Mouse (Mus musculus): ENCODE results near the gene Gadd45gip1.

The Gadd45gip1 gene

DNA sequence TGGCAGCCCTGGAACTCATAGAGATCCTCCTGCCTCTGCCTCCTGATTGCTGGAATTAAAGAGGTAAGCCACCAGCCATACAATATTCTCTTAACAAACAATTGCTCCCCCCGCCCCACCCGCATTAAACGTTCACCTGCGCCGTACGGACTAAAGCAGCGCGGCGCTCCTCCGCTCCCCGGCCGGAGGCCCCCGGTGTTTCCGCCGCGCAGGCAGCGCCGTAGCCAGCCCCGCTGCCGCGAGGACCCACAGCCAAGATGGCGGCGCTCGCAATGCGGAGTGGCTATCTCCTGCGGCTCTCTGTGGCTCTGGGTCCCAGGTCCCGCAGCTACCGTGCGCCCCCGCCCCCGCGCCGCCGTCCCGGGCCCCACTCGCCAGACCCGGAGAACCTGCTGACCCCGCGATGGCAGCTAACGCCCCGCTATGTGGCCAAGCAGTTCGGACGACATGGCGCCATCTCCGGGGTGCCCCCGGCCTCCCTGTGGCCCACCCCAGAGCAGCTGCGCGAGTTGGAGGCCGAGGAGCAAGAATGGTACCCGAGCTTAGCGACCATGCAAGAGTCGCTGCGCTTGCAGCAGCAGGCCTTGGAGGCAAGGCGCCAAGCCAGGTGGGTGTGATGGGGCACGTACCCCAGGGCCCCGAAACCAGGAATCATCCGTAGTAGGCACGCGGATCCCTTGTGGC lies 854 bp downstream of the Gadd45gip1 start:
- DNase-seq (ENCODE audit: low spot score), result peak; percentile 81

DNA sequence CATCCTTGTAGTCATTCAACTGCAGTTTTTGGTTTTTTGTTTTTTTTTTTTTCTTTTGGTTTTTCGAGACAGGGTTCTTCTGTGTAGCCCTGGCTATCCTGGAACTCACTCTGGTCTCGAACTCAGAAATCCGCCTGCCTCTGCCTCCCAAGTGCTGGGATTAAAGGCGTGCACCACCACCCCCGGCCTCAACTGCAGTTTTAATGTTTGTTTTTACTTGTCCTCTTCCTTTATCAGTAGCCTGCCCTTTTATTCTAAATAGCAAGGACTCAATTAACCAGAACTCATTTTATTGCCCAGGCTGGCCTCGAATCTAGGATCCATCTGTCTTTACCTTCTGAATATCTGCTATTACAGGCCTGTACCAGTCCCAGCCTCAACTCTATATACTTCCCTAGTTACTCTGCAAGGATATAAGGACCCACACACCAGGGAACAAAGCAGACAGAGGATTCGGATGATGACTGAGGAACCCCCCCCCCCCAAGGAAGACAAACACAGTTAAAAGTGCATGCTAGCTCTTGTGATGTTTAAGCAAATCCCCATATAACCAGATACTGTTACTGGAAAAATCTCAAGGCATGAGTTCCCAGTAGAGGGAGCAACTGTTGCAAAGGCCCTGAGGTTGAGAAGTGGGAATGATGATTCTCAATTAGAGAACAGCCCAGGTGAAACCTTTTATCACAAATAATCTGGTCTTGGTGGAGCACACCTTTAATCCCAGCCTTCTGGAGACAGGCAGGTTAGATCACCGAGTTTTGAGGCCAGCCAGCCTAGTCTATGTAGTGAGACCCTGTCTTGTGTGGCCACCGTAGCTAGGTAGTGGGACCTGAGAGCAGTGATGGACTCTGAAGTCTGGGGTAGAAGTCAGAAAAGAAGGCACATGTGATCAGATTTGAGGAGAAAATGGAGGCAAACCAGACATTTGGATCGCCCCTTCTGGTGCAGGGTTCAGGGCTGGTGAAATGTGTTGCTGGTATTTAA lies 1.7 kb downstream of the Gadd45gip1 start:
- DNase-seq (ENCODE audit: low spot score), result no peak

DNA sequence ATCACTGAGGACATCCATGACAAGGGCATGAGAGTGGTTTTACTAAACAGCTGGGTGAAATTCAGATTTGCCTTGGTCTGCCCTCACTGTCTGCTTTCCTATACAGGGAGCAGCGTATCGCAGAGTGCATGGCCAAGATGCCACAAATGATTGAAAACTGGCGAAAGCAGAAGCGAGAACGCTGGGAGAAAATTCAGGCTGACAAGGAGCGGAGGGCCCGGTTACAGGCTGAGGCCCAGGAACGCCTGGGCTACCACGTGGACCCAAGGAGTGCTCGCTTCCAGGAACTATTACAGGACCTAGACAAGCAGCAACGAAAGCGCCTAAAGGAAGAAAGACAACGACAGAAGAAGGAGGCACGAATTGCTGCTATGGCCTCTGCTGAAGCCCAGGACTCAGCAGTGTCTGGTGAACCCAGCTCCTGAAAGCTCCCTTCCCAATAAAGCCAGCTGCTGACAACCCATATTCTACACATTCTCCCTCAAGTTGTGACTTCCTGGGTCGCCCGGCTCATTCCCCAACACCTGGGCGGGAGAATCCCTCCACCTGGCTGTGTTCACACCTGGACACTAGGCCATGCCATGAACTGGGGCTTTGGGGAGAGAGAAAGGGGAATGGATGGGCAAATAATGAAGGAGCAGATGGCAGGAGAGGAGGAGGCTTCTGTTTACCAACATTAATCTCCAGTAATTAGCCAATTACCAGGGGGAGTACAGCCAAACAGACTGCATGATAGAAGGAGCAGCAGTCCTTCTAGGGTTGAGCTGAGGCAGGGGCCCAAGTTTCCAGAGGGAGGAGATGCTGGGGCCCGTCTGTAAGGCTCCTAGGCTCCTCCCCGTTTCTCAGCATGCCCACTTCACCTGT lies 2.9 kb downstream of the Gadd45gip1 start:
- DNase-seq (ENCODE audit: low spot score), result no peak

DNA sequence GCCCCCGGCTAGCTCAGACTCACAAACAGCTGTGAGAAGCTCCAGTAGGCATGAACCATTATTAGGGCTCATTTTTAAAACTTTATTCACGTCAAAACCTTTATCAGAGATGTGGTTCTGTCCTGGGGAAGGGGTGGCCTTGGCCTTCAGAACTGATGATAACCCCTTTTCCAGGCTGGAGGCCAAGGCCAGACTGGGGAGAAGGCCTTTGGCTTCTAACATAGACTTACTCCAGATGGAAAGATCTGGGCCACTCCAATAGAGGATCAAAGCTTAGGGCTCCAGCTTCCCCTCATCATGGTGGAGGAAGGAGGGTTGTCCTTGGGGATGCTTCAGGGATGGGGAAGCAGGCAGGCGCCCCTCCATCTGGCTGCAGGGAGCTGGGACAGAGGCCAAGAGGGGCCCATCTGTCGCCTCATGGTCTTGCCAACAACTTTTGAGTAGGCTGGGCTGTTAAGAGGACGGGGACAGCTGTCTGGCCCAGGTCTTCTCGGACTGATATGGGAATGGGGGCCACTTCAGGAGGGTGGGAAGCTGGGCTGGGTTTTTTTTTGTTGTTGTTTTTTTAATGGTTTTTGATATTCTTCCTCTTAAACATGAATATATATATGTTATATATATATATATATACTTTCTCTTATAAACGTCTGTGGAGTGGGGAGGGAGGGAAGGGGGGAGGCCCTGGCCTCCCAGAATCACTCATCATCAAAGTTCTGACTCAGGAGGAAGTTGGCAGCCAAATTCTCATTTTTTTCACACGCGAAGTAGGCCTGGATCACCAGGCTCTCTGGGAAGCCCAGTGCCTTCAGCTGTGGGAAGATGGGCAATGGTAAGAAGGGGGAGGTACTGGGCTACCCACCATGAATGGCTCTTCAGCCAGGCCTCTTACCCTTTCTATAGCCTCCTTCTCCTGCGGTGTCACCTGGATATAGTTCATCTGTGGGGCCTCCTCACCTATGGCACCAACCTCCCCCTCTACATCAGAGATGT lies 3.8 kb downstream of the Gadd45gip1 start:
- no peak for DNase-seq (ENCODE audit: low spot score)

DNA sequence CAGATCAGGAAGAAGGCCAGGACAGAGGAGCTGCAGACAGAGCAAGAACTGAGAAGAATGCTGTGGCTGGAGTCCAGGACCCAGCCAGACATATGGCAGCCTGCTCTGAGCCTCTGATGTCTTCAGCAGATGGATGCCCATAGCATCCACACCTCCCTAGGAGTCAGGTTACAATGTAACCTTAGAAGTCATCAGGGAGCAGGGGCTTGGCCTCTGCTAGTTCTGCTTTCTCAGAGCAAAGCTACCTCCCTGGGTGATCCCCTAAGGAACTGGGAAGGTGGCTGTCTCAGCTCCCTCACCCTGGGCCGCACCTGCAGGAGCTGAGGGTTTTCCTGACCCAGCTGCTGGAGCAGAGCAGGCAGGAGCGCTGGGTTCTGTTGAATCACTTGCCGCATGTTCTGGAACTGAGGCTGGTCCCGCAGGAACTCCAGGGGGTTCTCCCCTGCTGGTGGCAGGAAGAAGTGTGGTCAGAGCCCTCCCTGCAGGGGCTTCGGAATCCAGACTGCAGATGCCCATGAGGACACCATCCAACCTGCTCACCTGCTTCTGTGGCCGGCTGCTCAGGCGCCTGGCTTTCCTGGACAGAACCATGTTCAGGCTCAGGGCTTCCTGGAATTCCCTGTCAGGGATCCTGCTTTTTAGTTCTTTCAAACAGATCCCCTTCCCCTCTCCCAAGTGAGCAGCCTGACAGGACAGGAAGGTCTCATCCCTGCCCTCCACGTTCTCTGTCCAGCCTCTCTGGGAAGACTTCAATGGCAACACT lies 6.0 kb downstream of the Gadd45gip1 start:
- DNase-seq (ENCODE audit: low spot score), result no peak

DNA sequence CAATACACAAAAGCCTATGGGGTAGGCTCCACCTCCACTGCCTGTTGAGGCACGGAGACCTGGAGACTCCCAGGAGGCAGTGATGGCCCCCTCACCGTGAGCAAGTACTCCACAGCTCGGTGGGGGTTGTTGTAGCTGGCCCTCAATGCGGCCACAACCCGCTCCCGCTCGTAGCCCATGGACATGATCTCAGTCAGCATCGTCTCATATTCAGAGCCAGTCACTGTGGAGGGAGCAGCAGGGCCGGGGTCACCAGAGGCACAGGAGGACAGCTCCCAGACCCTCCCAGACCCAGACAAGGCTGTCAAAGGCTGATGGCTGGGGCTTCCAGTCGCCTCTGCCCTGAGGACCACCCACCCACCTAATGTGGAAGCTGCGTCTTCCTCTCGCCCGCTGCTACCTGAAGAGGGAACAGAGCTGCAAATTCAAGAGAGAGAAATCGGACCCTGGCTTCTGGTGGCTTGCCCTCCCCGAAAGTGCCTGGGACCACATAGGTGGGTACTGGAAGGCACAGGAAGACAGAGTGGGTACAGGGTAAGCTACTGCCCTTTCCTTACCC lies 6.7 kb downstream of the Gadd45gip1 start:
- DNase-seq (ENCODE audit: low spot score), result no peak

DNA sequence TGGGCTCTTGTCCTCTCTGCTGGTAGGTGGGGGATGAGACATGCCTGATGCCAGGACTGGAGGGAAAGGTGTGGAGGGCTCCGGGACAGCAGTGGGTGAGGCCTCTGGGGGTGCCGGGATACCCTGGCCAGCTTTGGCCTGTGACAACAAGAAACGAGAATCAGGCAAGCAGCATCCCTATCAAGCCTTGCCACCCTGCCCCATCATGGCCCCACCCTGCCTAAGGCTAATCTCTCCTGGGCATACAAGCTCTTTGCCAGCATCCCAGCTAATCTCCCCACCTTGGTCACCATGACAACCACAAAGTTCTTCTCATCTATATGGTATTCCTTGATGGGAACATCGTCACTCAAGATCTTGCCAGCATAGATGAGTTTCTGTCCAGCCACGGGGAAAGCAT lies 7.2 kb downstream of the Gadd45gip1 start:
- no peak for DNase-seq (ENCODE audit: low spot score)

DNA sequence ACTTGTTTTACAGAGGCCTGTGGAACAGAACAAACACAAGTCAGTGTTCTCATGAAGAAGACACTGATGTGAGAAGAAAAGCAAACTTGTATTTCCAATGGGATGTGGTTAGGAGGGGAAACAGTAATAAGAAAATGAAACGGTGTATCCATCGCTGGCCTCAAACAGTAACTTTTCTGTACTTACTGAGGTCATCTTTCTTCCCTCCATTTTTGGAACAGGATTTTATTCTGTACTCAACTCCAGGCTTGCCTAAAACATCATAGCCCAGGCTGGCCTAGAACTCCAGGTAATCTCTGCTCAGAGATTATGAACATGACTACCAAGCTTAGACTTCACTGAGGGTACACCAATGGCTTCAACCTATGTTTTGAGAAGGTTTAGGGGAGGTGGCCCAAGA lies 8.1 kb downstream of the Gadd45gip1 start:
- DNase-seq (ENCODE audit: low spot score), result no peak

DNA sequence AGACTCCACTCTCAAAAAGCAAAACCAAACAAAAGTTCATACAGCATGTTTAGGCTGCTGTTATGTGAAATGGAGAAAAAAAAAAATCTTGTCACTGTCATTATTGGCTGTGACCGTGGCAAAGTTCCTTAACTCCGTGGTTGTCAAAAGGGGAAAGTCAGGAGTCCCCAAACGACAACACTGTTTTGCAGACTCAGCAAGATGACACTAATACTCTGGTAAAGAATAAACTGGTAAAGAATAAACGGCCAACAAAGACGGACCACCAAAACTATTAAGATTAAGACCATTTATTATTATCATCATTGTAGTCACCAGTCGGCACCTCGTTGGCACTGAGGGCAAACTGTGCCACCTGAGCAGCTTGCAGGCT lies 8.5 kb downstream of the Gadd45gip1 start:
- no peak for DNase-seq (ENCODE audit: low spot score)

DNA sequence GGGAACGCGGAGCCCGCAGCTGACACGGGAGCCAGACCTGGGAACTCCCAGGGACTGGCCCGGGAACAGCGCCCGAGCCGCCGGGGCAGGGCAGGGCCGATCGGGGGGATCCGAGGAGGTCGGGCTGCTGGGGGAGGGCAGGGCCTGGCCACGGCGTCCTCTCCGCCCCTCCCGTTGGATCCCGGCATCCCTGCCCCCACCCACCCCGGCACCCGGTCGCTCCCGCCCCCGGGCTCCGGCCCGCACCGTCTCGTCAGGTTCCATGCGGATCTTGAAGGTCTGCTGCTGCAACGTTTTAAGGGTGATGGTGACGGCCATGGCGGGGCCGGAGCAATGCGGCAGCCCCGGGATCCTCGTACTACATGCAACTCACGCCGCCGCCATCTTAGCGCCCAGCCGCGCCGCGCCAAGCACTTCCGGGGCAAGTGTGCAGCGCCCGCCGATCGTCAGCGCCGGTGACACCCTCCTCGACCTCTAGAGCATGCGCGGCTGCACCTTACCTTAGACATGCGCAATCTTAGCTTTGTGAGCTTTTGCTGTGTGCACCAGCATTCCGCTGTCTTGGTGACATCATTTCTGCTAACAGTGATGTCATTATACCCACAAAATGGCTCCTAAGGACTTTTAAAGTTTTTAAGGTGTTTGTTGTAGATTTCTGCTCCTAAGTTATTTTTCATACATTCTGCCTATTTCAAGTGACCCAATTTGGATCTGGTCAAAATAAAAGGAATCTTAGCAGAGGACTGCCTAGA lies 9.1 kb downstream of the Gadd45gip1 start, which contains the start of gene Rad23a:
Gene Rad23a (minus strand): TSS at position 418 of the 752 bp plus-strand sequence.
- peak; percentile 93 for DNase-seq (ENCODE audit: low spot score)

DNA sequence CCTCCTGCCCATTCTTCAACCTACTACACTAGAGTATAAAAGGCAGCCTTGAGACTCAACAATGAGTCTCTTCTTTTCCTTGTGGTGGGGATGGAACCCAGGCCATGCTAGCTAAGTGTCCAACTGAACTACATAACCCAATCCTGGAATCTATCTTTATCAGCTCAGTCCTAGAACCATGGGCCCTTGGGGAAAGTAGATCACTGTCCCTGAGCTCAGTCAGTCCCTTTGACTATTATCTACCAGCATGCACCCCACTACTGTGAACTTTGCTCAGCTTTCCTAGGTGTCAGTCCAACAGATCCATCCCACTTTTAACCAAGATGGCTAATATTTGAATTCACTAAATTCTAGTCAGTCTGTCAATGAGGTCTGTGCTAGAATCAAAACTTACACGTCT lies 10.2 kb downstream of the Gadd45gip1 start:
- DNase-seq (ENCODE audit: low spot score), result no peak

DNA sequence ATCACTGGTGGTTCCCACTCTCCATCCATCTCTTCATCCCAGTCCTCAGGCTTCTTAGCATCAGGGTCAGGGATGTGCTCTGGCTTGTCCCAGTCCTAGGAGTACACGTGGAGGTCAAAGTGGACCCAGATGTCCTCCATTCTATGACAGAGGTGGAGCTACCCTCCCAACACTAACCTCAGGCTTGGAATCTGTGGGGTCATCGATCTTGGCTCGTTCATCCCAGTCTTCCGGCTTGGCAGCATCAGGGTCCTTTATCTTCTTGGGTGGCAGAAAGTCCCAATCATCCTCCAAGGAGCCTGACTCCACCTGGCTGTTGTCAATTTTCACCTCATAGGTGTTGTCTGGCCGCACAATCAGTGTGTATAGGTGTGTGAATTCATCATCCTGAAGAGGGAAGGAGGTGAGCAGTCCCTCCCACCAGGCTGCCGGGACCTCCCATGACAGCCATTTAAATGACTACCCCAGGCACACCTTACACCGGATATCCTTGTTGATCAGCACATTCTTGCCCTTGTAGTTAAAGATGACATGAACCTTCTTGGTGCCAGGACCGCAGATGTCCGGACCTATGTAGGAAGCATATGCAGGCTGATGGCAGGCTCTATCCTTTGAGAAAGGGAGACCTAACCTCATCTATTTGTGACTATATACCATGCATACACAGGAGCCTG lies 13.2 kb downstream of the Gadd45gip1 start:
- no peak for DNase-seq (ENCODE audit: low spot score)

DNA sequence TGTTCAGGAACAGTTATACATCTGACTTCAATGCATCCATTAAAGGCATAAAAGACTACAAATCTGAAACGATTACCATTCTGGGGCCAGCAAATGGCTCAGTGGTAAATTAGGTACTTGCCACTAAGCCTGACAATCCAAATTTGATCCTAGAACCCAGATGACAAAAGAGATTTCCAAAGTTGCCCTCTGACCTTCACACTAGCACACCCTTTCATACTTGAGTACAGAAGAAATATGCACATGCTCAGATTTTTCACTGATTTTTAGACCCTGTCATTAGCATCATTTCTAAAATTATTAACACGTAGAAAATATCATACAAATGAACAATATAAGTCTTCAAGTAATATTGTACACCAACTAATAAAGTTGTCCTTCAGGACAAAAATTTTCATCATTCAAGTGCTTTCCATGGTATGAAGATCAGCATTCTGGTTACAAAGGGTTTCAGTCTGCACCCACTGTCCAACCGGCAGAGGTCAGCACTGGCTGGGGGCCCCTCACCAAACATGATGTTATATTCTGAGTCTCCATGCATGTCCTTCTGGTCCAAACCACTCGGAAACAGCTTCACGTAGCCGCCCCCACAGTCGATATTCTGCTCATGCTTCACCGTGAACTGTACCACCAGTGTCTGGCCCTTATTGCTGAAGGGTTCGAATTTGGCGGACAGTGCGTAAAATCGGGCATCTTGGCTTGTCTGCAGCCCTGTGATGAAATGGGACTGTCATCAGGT lies 14.2 kb downstream of the Gadd45gip1 start:
- peak; percentile 41 for DNase-seq (ENCODE audit: low spot score)

DNA sequence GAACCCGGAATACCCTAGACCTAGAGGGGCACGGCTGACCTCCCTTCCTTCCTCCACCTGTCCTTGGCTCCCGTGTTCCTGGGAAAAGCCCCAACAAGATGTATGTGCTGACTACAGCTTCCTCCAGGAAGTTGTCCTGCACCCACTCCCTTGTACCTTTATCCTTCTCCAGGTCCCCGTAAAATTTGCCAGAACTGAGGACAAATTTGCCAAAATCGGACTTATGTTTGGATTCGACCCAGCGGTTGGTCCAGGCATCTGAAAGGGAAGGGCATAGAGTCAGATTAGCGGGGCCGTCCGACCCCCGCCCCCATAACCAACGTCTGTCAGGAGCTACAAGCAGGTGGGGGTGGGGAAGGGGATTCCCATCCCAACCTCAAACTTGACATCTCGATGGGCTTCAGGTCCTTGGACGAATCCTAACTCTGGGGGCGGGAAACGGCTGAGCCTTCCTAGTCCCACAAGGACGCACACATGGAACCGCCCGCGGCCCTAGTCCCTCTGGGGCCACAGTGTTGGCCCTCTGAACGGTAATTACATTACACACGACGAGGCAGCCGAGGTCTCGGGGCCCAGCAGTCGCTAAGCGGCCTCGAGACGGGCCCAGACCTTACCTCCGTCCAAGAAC lies 14.9 kb downstream of the Gadd45gip1 start:
- DNase-seq (ENCODE audit: low spot score), result no peak

DNA sequence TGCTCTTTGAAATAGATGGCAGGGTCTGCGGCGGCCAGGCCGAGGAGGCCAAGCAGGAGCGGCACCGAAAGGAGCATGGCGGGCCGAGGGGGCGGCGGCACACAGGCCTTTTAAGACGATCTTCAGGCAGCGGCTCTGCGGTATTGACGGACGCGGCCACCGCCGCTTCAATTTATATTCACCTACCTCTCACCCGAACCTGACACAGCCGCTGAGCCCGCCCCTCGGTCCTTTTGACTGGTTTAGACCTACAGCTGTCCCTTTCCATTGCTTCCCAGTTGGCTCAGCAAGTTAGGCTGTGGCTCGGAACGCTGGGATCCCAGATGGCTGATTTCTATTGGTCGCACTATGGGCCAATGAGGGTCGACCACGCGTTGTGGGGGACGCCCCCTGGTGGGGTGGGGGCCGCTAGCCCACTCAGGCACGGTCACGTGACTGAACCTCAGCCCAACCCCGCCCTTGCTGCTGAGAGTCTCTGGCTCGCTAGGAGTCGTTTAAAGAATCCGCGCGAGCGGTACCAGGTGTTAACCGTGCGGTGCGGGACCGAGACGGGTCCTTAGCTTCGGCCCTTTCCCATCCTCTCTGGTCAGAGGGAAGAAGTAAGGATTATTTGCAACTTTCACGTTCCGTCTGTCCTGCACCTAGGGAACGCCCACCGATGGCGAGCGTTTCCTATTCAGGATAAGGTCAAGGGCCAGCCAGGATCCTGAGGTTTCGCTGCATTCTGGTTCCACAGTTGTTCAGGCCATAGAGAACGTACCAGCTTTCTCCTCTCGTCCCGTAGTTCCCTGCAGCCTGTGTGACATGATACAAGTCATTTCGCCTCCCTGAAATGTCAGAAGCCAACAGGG lies 15.6 kb downstream of the Gadd45gip1 start, which contains the start of gene Calr:
Gene Calr (minus strand): TSS at position 213 of the 851 bp plus-strand sequence.
- peak; percentile 100 for DNase-seq (ENCODE audit: low spot score)

Data from lung, postnatal 25 days (tissue).